Mouse (Mus musculus) forebrain, embryonic 11.5 days (tissue): ENCODE measurements around the gene Eno1. TPM values are rescaled to one million over a fixed set of nuclear protein-coding genes. Genes with fewer than 3 reads are reported as not detected.

Source experiments
- ATAC-seq: fragments of 200-750 bp; cut with Nextera tagmentation; replicated peaks from 2 replicates; pipeline ENCODE4 v1.8.0; 2017; ENCODE audit warnings: moderate TSS enrichment; ENCODE audit not compliant: low FRiP score
- DNase-seq: peaks from one replicate; pipeline ENCODE4 v3.0.0-alpha.2; 2017; ENCODE audit warnings: low spot score
- H3K27ac ChIP-seq: fragments of 300-500 bp; sonication (generic); 2 replicates; pipeline ENCODE4 v1.5.1; 2014; ENCODE audit warnings: low read depth, low read length
- H3K27me3 ChIP-seq: fragments of 300-500 bp; sonication (generic); 2 replicates; pipeline ENCODE4 v1.6.1; 2014; ENCODE audit warnings: mild to moderate bottlenecking, low read length, mixed read lengths; ENCODE audit not compliant: control insufficient read depth, insufficient read depth
- H3K36me3 ChIP-seq: fragments of 300-500 bp; sonication (generic); 2 replicates; pipeline ENCODE4 v1.6.1; 2014; ENCODE audit warnings: mild to moderate bottlenecking, low read length, moderate library complexity, mixed read lengths; ENCODE audit not compliant: control insufficient read depth, insufficient read depth
- H3K4me1 ChIP-seq: fragments of 300-500 bp; sonication (generic); replicated peaks from 2 replicates; pipeline ENCODE4 v1.6.1; 2014; ENCODE audit warnings: low read length, mixed read lengths; ENCODE audit not compliant: control insufficient read depth, insufficient read depth
- H3K4me2 ChIP-seq: fragments of 300-500 bp; sonication (generic); 2 replicates; pipeline ENCODE4 v1.6.1; 2014; ENCODE audit warnings: low read depth, mild to moderate bottlenecking, low read length, moderate library complexity, mixed read lengths; ENCODE audit not compliant: severe bottlenecking
- H3K4me3 ChIP-seq: fragments of 300-500 bp; sonication (generic); 2 replicates; pipeline ENCODE4 v1.5.1; 2014; ENCODE audit warnings: low read depth, low read length
- H3K9ac ChIP-seq: fragments of 300-500 bp; sonication (generic); 2 replicates; pipeline ENCODE4 v1.6.1; 2014; ENCODE audit warnings: low read length
- H3K9me3 ChIP-seq: fragments of 300-500 bp; sonication (generic); 2 replicates; pipeline ENCODE4 v1.6.1; 2016; ENCODE audit warnings: low read length, mixed read lengths; ENCODE audit not compliant: control insufficient read depth
- WGBS: fragments of 180-500 bp; shearing (Covaris S2); extraction: QIAGEN DNeasy Blood & Tissue Kit; methylation state at CpG from one replicate; pipeline ENCODE4 v1.1.7; 2014; 5-methylcytosine and 5-hydroxymethylcytosine counted together
- polyA plus RNA-seq: library from polyadenylated mRNA; unstranded; fragments of >200 nt; fragmentation: Nextera tagmentation; extraction: Ambion mirVana; gene quantifications from 2 replicates; pipeline ENCODE4 v1.2.1, GENCODE M21; 2014

Eno1 gene
- polyA plus RNA-seq, 1 experiment from 2014 or later, result 1,858 TPM

DNA sequence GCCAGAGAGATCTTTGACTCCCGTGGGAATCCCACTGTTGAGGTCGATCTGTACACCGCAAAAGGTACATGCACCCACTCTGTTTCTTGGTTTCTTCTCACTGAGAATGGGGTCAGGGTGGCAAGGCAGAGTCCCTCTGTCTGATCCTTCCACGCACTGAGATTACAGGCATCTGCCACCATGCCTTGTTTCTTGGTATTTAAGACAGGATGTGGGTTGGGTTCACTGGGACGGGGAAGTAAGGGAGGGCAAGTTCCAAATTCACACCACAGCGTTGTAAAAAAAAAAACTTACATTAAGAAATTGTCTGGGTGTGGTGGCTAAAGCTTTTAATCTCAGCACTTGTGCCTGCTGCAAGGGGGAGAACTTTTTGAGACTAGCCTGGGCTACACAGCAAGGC is 3.0 kb downstream of the Eno1 start:
- peak overlapping the region; percentile 63; the same call in 1 of the 2 replicates for H3K4me2 ChIP-seq
- H3K4me1 ChIP-seq, result peaks cover 9% of the 10 kb centered on the region
- H3K27me3 ChIP-seq, result no peaks in the 10 kb centered on the region
- H3K27ac ChIP-seq, result peak overlapping the region; percentile 43
- ATAC-seq, result no peak
- no peaks in the 10 kb centered on the region for H3K9me3 ChIP-seq
- 30% methylated on average over 6 of the region's 6 CpGs for WGBS
- H3K9ac ChIP-seq, result peak overlapping the region; percentile 88
- peak overlapping the region; percentile 77 for H3K4me3 ChIP-seq
- DNase-seq, result no peak
- peaks cover 16% of the 10 kb centered on the region for H3K36me3 ChIP-seq

DNA sequence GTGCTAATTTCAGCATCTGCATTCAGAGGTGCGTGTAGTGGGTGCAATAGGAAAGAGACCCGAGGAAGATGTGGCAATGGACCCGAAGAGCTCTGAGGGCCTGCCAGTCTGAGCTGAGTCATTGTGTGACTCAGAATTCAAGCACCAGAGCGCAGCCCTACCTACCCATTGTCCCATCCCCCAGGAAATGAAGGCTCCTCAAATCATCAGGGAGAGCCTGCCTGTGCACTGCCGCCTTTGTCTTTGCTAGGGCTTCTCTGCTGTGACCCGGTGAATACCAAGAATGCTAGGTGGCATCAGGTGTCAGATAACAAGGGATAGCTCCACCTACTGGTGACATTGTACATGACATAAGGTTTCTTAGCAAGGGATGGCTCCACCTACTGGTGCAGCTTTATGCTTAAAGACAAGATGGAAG is 3.4 kb downstream of the Eno1 start:
- ATAC-seq (no peak), DNase-seq (peak; percentile 83)
- H3K27ac ChIP-seq, result peak overlapping the region; percentile 43; the same call in 1 of the 2 replicates
- no peaks in the 10 kb centered on the region for H3K9me3 ChIP-seq
- WGBS, result 7% methylated on average over 6 of the region's 6 CpGs
- H3K36me3 ChIP-seq, result peaks cover 20% of the 10 kb centered on the region
- H3K27me3 ChIP-seq, result no peaks in the 10 kb centered on the region
- no peak overlapping the region; the same call in 1 of the 2 replicates for H3K9ac ChIP-seq
- H3K4me1 ChIP-seq, result peaks cover 7% of the 10 kb centered on the region
- H3K4me2 ChIP-seq, result peak overlapping the region; percentile 63; the same call in 1 of the 2 replicates
- peak overlapping the region; percentile 77 for H3K4me3 ChIP-seq

DNA sequence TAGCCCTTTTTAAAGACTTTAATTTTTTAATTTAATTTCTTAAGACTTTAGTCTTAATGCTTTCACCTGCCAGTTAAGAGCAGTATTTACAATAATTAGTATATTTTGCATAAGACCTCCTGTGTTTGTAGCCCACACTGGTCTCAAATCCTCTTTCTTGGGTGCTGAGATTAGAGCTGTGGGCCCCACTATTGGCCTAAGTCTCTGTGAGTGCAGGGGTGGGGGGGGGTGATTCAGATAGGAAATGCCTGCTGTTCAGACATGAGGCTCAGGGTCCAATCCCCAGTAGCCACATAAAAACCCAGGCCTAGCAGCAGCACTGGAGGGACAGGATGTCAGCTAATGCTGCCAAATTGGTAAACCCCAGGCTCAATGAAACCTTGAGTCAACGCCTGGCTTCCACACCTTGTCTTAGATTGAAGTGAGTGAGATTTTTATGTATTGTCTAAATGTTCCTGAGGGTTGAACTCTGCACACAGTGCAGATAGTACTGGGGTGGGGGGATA is 3.9 kb downstream of the Eno1 start:
- H3K36me3 ChIP-seq, result peaks cover 20% of the 10 kb centered on the region
- peaks cover 7% of the 10 kb centered on the region for H3K4me1 ChIP-seq

DNA sequence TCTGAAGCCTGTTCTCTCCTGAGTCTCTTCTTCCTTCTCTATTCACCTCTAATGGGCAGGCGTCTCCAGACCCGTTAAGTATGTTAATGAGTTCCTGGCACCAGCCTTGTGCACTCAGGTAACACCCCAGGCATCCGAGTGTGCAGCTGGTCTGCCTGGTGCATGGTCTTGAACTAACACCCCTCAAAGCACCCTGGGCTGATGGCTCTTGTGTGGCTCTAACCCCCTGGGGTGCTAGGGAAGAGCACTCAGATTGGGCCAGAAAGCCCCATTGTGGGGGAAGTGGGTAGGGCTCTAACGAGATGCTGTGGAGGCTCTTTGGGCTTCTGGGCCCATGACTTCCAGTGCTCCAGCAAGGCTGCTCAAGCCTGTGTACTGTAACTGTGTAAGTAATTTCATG is 5.2 kb downstream of the Eno1 start:
- H3K4me3 ChIP-seq, result no peak overlapping the region
- H3K27me3 ChIP-seq, result no peaks in the 10 kb centered on the region
- peaks cover 26% of the 10 kb centered on the region for H3K36me3 ChIP-seq
- no peak overlapping the region for H3K4me2 ChIP-seq
- ATAC-seq (no peak), DNase-seq (no peak)
- no peak overlapping the region for H3K27ac ChIP-seq
- no peaks in the 10 kb centered on the region for H3K9me3 ChIP-seq
- peaks cover 7% of the 10 kb centered on the region for H3K4me1 ChIP-seq
- no peak overlapping the region for H3K9ac ChIP-seq
- 61% methylated on average over 4 of the region's 4 CpGs for WGBS

More for the DNA sequence above, 3.9 kb downstream of the Eno1 start:
- Histone ChIP-seq H3K4me2 (no peak overlapping the region), H3K9ac (no peak overlapping the region), H3K9me3 (no peaks in the 10 kb centered on the region), H3K27ac (no peak overlapping the region), H3K27me3 (no peaks in the 10 kb centered on the region), H3K4me3 (no peak overlapping the region)
- ATAC-seq (no peak), DNase-seq (peak; percentile 54)
- 76% methylated on average over 1 of the region's 1 CpGs for WGBS

DNA sequence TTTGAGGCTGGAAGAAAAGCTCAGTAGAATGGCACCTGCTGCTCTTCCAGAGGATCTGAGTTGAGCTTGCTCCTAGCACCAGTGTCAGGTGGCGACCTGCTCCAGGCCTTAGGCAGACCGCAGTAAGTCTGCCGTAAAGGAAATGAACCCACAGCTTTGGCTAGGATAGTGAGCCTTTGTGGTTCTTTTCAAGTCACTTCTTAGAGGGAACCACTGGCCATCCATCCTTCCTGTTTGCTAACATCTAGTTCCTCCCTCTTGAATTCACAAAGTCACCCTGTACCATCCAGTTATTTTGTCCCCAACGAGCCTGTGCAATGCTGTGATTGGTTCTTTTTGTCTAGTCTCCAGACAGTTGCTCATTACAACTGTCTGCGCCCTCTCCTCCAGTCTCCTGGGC is 6.2 kb downstream of the Eno1 start:
- Histone ChIP-seq H3K4me3 (no peak overlapping the region), H3K9ac (no peak overlapping the region), H3K4me2 (no peak overlapping the region), H3K4me1 (peaks cover 7% of the 10 kb centered on the region), H3K27ac (no peak overlapping the region), H3K27me3 (no peaks in the 10 kb centered on the region), H3K36me3 (peaks cover 27% of the 10 kb centered on the region), H3K9me3 (no peaks in the 10 kb centered on the region)
- DNase-seq, result peak; percentile 36
- WGBS, result 86% methylated on average over 5 of the region's 5 CpGs
- no peak for ATAC-seq

DNA sequence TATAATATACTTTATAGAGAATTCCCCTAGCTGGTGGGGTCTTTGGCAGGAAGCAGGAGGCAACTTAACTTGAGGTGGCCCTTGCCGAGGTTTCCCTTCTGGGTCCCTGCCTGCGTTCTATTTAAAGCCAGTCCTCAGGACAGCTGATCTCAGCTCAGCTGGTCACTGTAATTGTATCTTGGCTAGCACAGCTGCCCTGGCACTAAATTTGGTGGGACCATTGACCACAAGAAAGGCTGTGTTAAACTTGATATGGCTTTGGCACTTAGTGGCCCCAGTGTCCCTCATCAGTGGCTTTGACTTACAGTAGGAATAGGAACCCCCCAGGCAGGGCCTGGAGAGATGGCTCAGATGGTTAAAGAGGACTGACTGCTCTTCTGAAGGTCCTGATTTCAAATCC is 9.4 kb downstream of the Eno1 start:
- H3K9me3 ChIP-seq, result no peaks in the 10 kb centered on the region
- WGBS, result 74% methylated on average over 2 of the region's 2 CpGs
- no peak for DNase-seq
- H3K4me2 ChIP-seq, result no peak overlapping the region
- no peaks in the 10 kb centered on the region for H3K27me3 ChIP-seq
- no peak overlapping the region for H3K27ac ChIP-seq
- H3K4me1 ChIP-seq, result no peaks in the 10 kb centered on the region; the same call in 1 of the 2 replicates
- H3K36me3 ChIP-seq, result peaks cover 37% of the 10 kb centered on the region
- no peak for ATAC-seq
- no peak overlapping the region for H3K4me3 ChIP-seq
- no peak overlapping the region for H3K9ac ChIP-seq

DNA sequence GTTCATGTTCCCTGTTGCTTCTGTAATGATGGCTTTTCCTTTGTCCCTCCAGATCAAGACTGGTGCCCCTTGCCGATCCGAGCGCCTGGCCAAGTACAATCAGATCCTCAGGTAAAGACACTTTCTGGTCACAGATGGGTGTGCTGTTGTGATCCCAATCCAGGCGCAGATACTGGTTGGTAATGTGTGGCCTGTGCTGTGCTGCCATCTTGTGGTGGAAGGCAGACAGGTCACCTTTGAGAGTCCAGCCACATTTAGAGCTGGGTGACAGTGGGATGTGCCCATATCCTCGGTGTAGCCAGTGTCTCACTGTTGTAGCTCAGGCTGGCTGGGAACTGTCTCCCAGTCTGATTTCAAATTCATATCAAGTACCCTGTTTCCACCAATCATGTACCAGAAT is 11.5 kb downstream of the Eno1 start:
- Histone ChIP-seq H3K4me2 (no peak overlapping the region), H3K27ac (no peak overlapping the region), H3K36me3 (peaks cover 24% of the 10 kb centered on the region), H3K9ac (no peak overlapping the region), H3K9me3 (no peaks in the 10 kb centered on the region), H3K27me3 (no peaks in the 10 kb centered on the region), H3K4me3 (no peak overlapping the region), H3K4me1 (0 out of 2 replicates have a peak, but pooled peaks cover 2% of the 10 kb centered on the region)
- 67% methylated on average over 5 of the region's 5 CpGs for WGBS
- no peak for ATAC-seq
- peak; percentile 79 for DNase-seq

DNA sequence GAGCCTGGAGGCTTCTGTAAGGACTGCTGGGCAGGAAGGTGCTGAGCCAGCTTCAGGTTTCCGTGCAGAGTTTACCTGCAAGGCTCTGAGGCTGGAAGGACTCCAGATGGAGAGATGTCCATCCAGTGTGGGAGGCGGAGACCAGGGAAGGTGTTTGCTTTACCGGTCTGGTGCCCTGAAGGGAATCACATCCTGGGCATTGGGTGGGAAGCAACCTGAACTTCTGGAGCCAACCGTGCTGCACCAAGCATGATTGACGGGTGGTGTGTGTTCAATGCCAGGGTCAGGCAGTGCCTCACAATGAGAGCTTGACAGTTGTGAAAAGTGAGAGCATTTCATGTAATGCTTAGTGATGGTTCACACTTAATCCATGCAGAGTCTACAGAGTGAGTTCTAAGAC is 12.4 kb downstream of the Eno1 start:
- 0 out of 2 replicates have a peak, but pooled peaks cover 2% of the 10 kb centered on the region for H3K4me1 ChIP-seq
- H3K36me3 ChIP-seq, result peaks cover 24% of the 10 kb centered on the region
- no peak overlapping the region for H3K4me3 ChIP-seq
- no peak overlapping the region for H3K9ac ChIP-seq
- H3K27ac ChIP-seq, result no peak overlapping the region
- no peak for ATAC-seq
- DNase-seq, result no peak
- WGBS, result 82% methylated on average over 5 of the region's 5 CpGs
- no peaks in the 10 kb centered on the region for H3K9me3 ChIP-seq
- no peaks in the 10 kb centered on the region for H3K27me3 ChIP-seq
- no peak overlapping the region for H3K4me2 ChIP-seq

DNA sequence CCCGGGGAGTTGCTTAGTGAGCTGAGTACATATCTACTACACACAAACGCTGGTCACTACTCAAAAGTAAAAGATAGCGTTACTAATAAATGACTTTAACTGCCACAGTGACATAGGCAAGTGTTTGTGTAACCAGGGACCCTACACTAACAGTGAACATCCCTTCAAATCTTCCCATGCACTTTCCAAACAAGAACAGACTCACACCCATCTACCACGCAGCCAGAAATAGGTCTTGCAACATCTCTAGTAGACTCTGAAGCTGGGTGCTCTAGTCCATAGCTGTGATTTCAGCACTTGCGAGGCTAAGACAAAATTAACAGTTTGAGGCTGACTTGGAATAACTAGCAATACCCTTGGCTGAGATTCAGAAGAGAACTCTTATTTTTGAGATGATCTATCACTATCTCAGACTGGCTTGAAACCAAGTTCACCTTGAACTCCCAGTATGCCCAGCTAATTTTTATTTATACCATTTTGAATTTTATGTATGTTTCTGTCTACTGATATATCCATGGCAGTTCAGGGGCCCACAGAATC is 13.3 kb downstream of the Eno1 start:
- ATAC-seq, result no peak

More for the DNA sequence above, 13.3 kb downstream of the Eno1 start:
- Histone ChIP-seq H3K4me2 (no peak overlapping the region), H3K27me3 (no peaks in the 10 kb centered on the region), H3K4me3 (no peak overlapping the region), H3K9me3 (no peaks in the 10 kb centered on the region), H3K36me3 (peaks cover 18% of the 10 kb centered on the region), H3K27ac (no peak overlapping the region), H3K9ac (no peak overlapping the region), H3K4me1 (0 out of 2 replicates have a peak, but pooled peaks cover 2% of the 10 kb centered on the region)
- WGBS, result 79% methylated on average over 5 of the region's 5 CpGs
- DNase-seq, result no peak
